Comparison of ENCODE assay signal across 9 mouse cellular contexts in genomic region chr11:16258300-16258699, GRCm38 (mm10). TPM values are rescaled to one million over a fixed set of nuclear protein-coding genes. Genes with fewer than 3 reads are reported as not detected.
A peak's percentile ranks its signal among the peaks of the same experiment; 100 is the strongest.
DNase-seq lines count a peak whose midpoint lies in the region; ATAC-seq and TF ChIP-seq lines count a peak whose summit lies in the region.
"Had no signal": no experiment of that assay in that cellular context is flagged by ENCODE, and none has a peak within 500 bp of the region (broad histone marks: within the 10 kb centered on the region; RNA-seq: fewer than 3 reads in every experiment).

No protein-coding gene starts in this region.

- no peaks in the 10 kb centered on the region for H3K9me3 ChIP-seq in embryonic facial prominence, embryonic 13.5 days
- no peaks in the 10 kb centered on the region for H3K9me3 ChIP-seq in forebrain, embryonic 13.5 days (replicated peaks)
- no peaks in the 10 kb centered on the region for H3K9me3 ChIP-seq in heart, embryonic 12.5 days (replicated peaks)

- H3K4me2 ChIP-seq in embryonic facial prominence, embryonic 13.5 days = peak overlapping the region; percentile 95
- peak overlapping the region; percentile 76 for H3K4me2 ChIP-seq in forebrain, embryonic 13.5 days
- no peak overlapping the region; the same call in 1 of the 2 replicates for H3K4me2 ChIP-seq in heart, embryonic 12.5 days

- no peak for TF ChIP-seq POLR2A in olfactory bulb, adult 2 months (IDR thresholded peaks at IDR 0.05; ENCODE audit: insufficient read depth, low read depth, low read length)

- intact Hi-C loops in left cerebral cortex, postnatal 14 days (cut with DNase I) = no loop called here

- peak; percentile 21 to 40 for DNase-seq in left cerebral cortex, postnatal 14 days (ENCODE audit: low spot score in 2 of 2)
- DNase-seq in thymus, postnatal 10 days (ENCODE audit: low spot score in 2 of 2) = no peak
- DNase-seq in embryo, embryonic 9.5 days (ENCODE audit: extremely low spot score) = no peak

- no peak for TF ChIP-seq CTCF in olfactory bulb, adult 2 months (IDR thresholded peaks at IDR 0.05; ENCODE audit: insufficient read depth, low read depth, low read length)

- H3K27ac ChIP-seq in embryonic facial prominence, embryonic 13.5 days = no peak overlapping the region
- H3K27ac ChIP-seq in forebrain, embryonic 13.5 days = peak overlapping the region; percentile 7; the same call in 1 of the 2 replicates
- peak overlapping the region; percentile 84 for H3K27ac ChIP-seq in olfactory bulb, adult 2 months (ENCODE audit: insufficient read depth, low read depth, low read length)
- no peak overlapping the region for H3K27ac ChIP-seq in heart, embryonic 12.5 days (ENCODE audit: poor library complexity, severe bottlenecking)

- no peaks in the 10 kb centered on the region for H3K36me3 ChIP-seq in embryonic facial prominence, embryonic 13.5 days
- H3K36me3 ChIP-seq in forebrain, embryonic 13.5 days (ENCODE audit: poor library complexity, severe bottlenecking) = no peaks in the 10 kb centered on the region
- no peaks in the 10 kb centered on the region for H3K36me3 ChIP-seq in heart, embryonic 12.5 days

- ATAC-seq in embryonic facial prominence, embryonic 13.5 days (ENCODE audit: insufficient number of reproducible peaks, insufficient read depth, low FRiP score, low TSS enrichment, low read depth) = no peak
- no peak for ATAC-seq in forebrain, embryonic 13.5 days
- ATAC-seq in heart, embryonic 12.5 days (ENCODE audit: insufficient number of reproducible peaks, low FRiP score) = no peak
- ATAC-seq: intestine, postnatal 0 days had no signal

- H3K4me1 ChIP-seq in embryonic facial prominence, embryonic 13.5 days = peaks cover 12% of the 10 kb centered on the region; the same call in 1 of the 2 replicates
- peaks cover 19% of the 10 kb centered on the region for H3K4me1 ChIP-seq in forebrain, embryonic 13.5 days
- H3K4me1 ChIP-seq in olfactory bulb, adult 2 months (ENCODE audit: control insufficient read depth, insufficient read depth, low read length) = peaks cover 6% of the 10 kb centered on the region
- peaks cover 10% of the 10 kb centered on the region for H3K4me1 ChIP-seq in heart, embryonic 12.5 days (replicated peaks)

- H3K27me3 ChIP-seq in embryonic facial prominence, embryonic 13.5 days = peaks cover 43% of the 10 kb centered on the region
- peaks cover 20% of the 10 kb centered on the region for H3K27me3 ChIP-seq in forebrain, embryonic 13.5 days
- peaks cover 44% of the 10 kb centered on the region for H3K27me3 ChIP-seq in heart, embryonic 12.5 days (replicated peaks)

- H3K4me3 ChIP-seq in embryonic facial prominence, embryonic 13.5 days = peak overlapping the region; percentile 60; the same call in 1 of the 2 replicates
- H3K4me3 ChIP-seq in forebrain, embryonic 13.5 days = peak overlapping the region; percentile 62
- H3K4me3 ChIP-seq in olfactory bulb, adult 2 months (ENCODE audit: insufficient read depth, low read depth, low read length) = peak overlapping the region; percentile 76
- no peak overlapping the region for H3K4me3 ChIP-seq in heart, embryonic 12.5 days

- WGBS in embryonic facial prominence, embryonic 13.5 days = 24% methylated on average over 1 of the region's 1 CpGs
- WGBS in forebrain, embryonic 13.5 days = 24% methylated on average over 1 of the region's 1 CpGs
- WGBS in olfactory bulb, adult 2 months = 23% methylated on average over 1 of the region's 1 CpGs
- 30% methylated on average over 1 of the region's 1 CpGs for WGBS in heart, embryonic 12.5 days

- 0 out of 2 replicates have a peak overlapping the region, but pooled peaks have one; percentile 69 for H3K9ac ChIP-seq in embryonic facial prominence, embryonic 13.5 days
- peak overlapping the region; percentile 77; the same call in 1 of the 2 replicates for H3K9ac ChIP-seq in forebrain, embryonic 13.5 days
- no peak overlapping the region for H3K9ac ChIP-seq in heart, embryonic 12.5 days

RNA-seq across cellular contexts. Expression of gene Vstm2a, which starts 0.8 kb away (rescaled TPM):
- 5.5 and 8.5 TPM in 2 replicates for polyA plus RNA-seq in embryonic facial prominence, embryonic 13.5 days (2015; fragmentation: Nextera tagmentation; extraction: Ambion mirVana)
- 26.1 and 30.4 TPM in 2 replicates for polyA plus RNA-seq in forebrain, embryonic 13.5 days (2015; fragmentation: Nextera tagmentation; extraction: Ambion mirVana)
- total RNA-seq in left cerebral cortex, postnatal 14 days (2021) = 100 to 1,000 TPM; 139 to 162 TPM
- not detected in 2 replicates for polyA plus RNA-seq in olfactory bulb, adult 2 months (2012; ENCODE audit: insufficient read depth, insufficient read length, low replicate concordance, missing spikeins)
- 0.08 TPM in 1 of 2 replicates, not detected in the other for polyA plus RNA-seq in heart, embryonic 12.5 days (2016; fragmentation: Nextera tagmentation; extraction: Ambion mirVana)
- total RNA-seq: liver, adult 2 months had no signal
- polyA plus RNA-seq: liver, adult 2 months had no signal

Comparison
In these comparisons a context has a peak if more than half of its experiments do, and no peak if none do; other contexts are left out.
1. H3K27ac ChIP-seq: peak in forebrain, embryonic 13.5 days (single experiment) and olfactory bulb, adult 2 months (single experiment); none in embryonic facial prominence, embryonic 13.5 days (single experiment) and heart, embryonic 12.5 days (single experiment).
2. DNase-seq: peak in left cerebral cortex, postnatal 14 days (2 of 2); none in thymus, postnatal 10 days (0 of 2) and embryo, embryonic 9.5 days (single experiment).